Mouse (Mus musculus) forebrain, embryonic 14.5 days (tissue): ENCODE measurements around the gene Gm20388. TPM values are rescaled to one million over a fixed set of nuclear protein-coding genes. Genes with fewer than 3 reads are reported as not detected.
A peak's percentile ranks its signal among the peaks of the same experiment; 100 is the strongest.

Experiments used
- ATAC-seq: fragments of 200-750 bp; cut with Nextera tagmentation; 2 replicates; pipeline ENCODE4 v1.8.0; 2017; ENCODE audit warnings: mild to moderate bottlenecking, moderate library complexity
- DNase-seq: peaks from one replicate; pipeline ENCODE4 v3.0.0-alpha.2; 2015; ENCODE audit warnings: low spot score
- H3K27ac ChIP-seq: fragments of 300-500 bp; sonication (generic); 2 replicates; pipeline ENCODE4 v1.5.1; 2014; ENCODE audit warnings: low read depth, mild to moderate bottlenecking, control low read depth, low read length, moderate library complexity
- H3K27me3 ChIP-seq: fragments of 300-500 bp; sonication (generic); replicated peaks from 2 replicates; pipeline ENCODE4 v1.6.1; 2014; ENCODE audit warnings: low read length, control low read depth, mixed read lengths; ENCODE audit not compliant: control insufficient read depth, insufficient read depth
- H3K36me3 ChIP-seq: fragments of 300-500 bp; sonication (generic); 2 replicates; pipeline ENCODE4 v1.6.1; 2014; ENCODE audit warnings: low read length, control low read depth; ENCODE audit not compliant: control insufficient read depth, insufficient read depth
- H3K4me1 ChIP-seq: fragments of 300-500 bp; sonication (generic); 2 replicates; pipeline ENCODE4 v1.6.1; 2014; ENCODE audit warnings: antibody characterized with exemption, low read length, control low read depth; ENCODE audit not compliant: control insufficient read depth, insufficient read depth
- H3K4me2 ChIP-seq: fragments of 300-500 bp; sonication (generic); 2 replicates; pipeline ENCODE4 v1.6.1; 2014; ENCODE audit warnings: mild to moderate bottlenecking, control low read depth, low read length
- H3K4me3 ChIP-seq: fragments of 300-500 bp; sonication (generic); 2 replicates; pipeline ENCODE4 v1.5.1; 2014; ENCODE audit warnings: low read depth, low read length, control low read depth
- H3K9ac ChIP-seq: fragments of 300-500 bp; sonication (generic); 2 replicates; pipeline ENCODE4 v1.6.1; 2014; ENCODE audit warnings: mild to moderate bottlenecking, low read length, control low read depth, moderate library complexity
- H3K9me3 ChIP-seq: fragments of 300-500 bp; sonication (generic); replicated peaks from 2 replicates; pipeline ENCODE4 v1.6.1; 2016; ENCODE audit warnings: low read length, control low read depth, mixed read lengths; ENCODE audit not compliant: control insufficient read depth
- WGBS: fragments of 180-500 bp; shearing (Covaris S2); extraction: QIAGEN DNeasy Blood & Tissue Kit; methylation state at CpG from one replicate; pipeline ENCODE4 v1.1.7; 2014; 5-methylcytosine and 5-hydroxymethylcytosine counted together
- polyA plus RNA-seq: library from polyadenylated mRNA; unstranded; fragments of >200 nt; fragmentation: Nextera tagmentation; extraction: Ambion mirVana; gene quantifications from 2 replicates; pipeline ENCODE4 v1.2.1, GENCODE M21; 2014

Gm20388 gene
- polyA plus RNA-seq, 1 experiment from 2014 or later, result 7.4 TPM

- H3K9ac ChIP-seq, result peak overlapping the region; percentile 45; the same call in 1 of the 2 replicates
- ATAC-seq, result peak; percentile 38
- peaks cover 57% of the 10 kb centered on the region for H3K4me1 ChIP-seq
- no peaks in the 10 kb centered on the region for H3K36me3 ChIP-seq
- no peaks in the 10 kb centered on the region for H3K27me3 ChIP-seq
- 2% methylated on average over 9 of the region's 9 CpGs for WGBS
- peak; percentile 76 for DNase-seq
- H3K27ac ChIP-seq, result peak overlapping the region; percentile 91
- H3K9me3 ChIP-seq, result no peaks in the 10 kb centered on the region
- H3K4me3 ChIP-seq, result no peak overlapping the region
- H3K4me2 ChIP-seq, result peak overlapping the region; percentile 3; the same call in 1 of the 2 replicates
Observed at GRCm38 (mm10) chr8:124284984-124285576, 4374.4 kb downstream of the Gm20388 start.

- Histone ChIP-seq H3K27me3 (no peaks in the 10 kb centered on the region), H3K27ac (peak overlapping the region; percentile 91), H3K36me3 (no peaks in the 10 kb centered on the region), H3K4me1 (peaks cover 55% of the 10 kb centered on the region), H3K4me2 (no peak overlapping the region), H3K9me3 (no peaks in the 10 kb centered on the region), H3K4me3 (no peak overlapping the region), H3K9ac (no peak overlapping the region)
- 56% methylated on average over 4 of the region's 4 CpGs for WGBS
- peak; percentile 11; the same call in 1 of the 2 replicates for ATAC-seq
- peak; percentile 71 for DNase-seq
Observed at GRCm38 (mm10) chr8:124286461-124287124, 4376.0 kb downstream of the Gm20388 start.

- H3K27ac ChIP-seq, result no peak overlapping the region
- no peak overlapping the region for H3K9ac ChIP-seq
- DNase-seq (no peak), ATAC-seq (no peak)
- H3K9me3 ChIP-seq, result no peaks in the 10 kb centered on the region
- no peaks in the 10 kb centered on the region for H3K36me3 ChIP-seq
- 85% methylated on average over 4 of the region's 4 CpGs for WGBS
- H3K4me3 ChIP-seq, result no peak overlapping the region
- peaks cover 38% of the 10 kb centered on the region for H3K4me1 ChIP-seq
- H3K27me3 ChIP-seq, result no peaks in the 10 kb centered on the region
- no peak overlapping the region for H3K4me2 ChIP-seq
Observed at GRCm38 (mm10) chr8:124288215-124288864, 4377.7 kb downstream of the Gm20388 start.

GRCm38 (mm10) chr8:124289481-124290050 is 4378.9 kb downstream of the Gm20388 start:
- no peaks in the 10 kb centered on the region for H3K9me3 ChIP-seq
- H3K4me1 ChIP-seq, result peaks cover 26% of the 10 kb centered on the region
- DNase-seq (no peak), ATAC-seq (no peak)
- H3K36me3 ChIP-seq, result no peaks in the 10 kb centered on the region
- H3K27me3 ChIP-seq, result no peaks in the 10 kb centered on the region
- no peak overlapping the region for H3K4me3 ChIP-seq
- no peak overlapping the region for H3K27ac ChIP-seq
- WGBS, result 82% methylated on average over 5 of the region's 5 CpGs
- no peak overlapping the region for H3K9ac ChIP-seq
- H3K4me2 ChIP-seq, result no peak overlapping the region

- Histone ChIP-seq H3K4me2 (no peak overlapping the region), H3K4me3 (no peak overlapping the region), H3K4me1 (peaks cover 11% of the 10 kb centered on the region), H3K9me3 (no peaks in the 10 kb centered on the region), H3K9ac (no peak overlapping the region), H3K27ac (no peak overlapping the region), H3K36me3 (no peaks in the 10 kb centered on the region), H3K27me3 (no peaks in the 10 kb centered on the region)
- 90% methylated on average over 9 of the region's 9 CpGs for WGBS
- no peak for ATAC-seq
- DNase-seq, result no peak
Observed at GRCm38 (mm10) chr8:124290911-124291691, 4380.5 kb downstream of the Gm20388 start.

- H3K27ac ChIP-seq, result no peak overlapping the region
- H3K9ac ChIP-seq, result no peak overlapping the region
- H3K4me3 ChIP-seq, result no peak overlapping the region
- ATAC-seq, result no peak
- H3K36me3 ChIP-seq, result no peaks in the 10 kb centered on the region
- H3K9me3 ChIP-seq, result no peaks in the 10 kb centered on the region
- WGBS, result 88% methylated on average over 5 of the region's 5 CpGs
- no peak overlapping the region for H3K4me2 ChIP-seq
- no peak for DNase-seq
- H3K27me3 ChIP-seq, result no peaks in the 10 kb centered on the region
- H3K4me1 ChIP-seq, result peaks cover 5% of the 10 kb centered on the region; the same call in 1 of the 2 replicates
Observed at GRCm38 (mm10) chr8:124291693-124292092, 4381.1 kb downstream of the Gm20388 start.

DNA sequence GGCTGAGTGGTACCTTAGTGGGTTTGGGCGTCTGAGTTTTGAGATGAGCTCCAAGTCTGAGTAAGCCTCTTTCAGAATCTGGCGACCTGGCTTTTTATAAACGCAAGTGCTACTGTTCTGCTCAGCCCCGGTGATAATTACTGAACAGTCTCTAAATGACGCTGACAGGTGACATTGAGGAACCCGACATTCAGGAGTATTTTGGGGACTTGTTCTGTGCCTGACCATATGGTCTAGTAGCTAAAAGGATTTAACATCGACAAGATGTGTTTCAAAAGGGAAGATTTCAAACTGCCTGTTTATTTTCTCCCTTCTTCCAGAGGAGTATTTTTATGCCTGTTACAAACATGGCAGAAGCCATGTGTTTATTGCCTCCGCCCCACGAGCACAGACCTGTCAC is 4382.3 kb downstream of the Gm20388 start:
- H3K27ac ChIP-seq, result 0 out of 2 replicates have a peak overlapping the region, but pooled peaks have one; percentile 2
- H3K9ac ChIP-seq, result no peak overlapping the region
- H3K9me3 ChIP-seq, result no peaks in the 10 kb centered on the region
- DNase-seq, result no peak
- 74% methylated on average over 9 of the region's 9 CpGs for WGBS
- no peaks in the 10 kb centered on the region for H3K27me3 ChIP-seq
- no peak overlapping the region for H3K4me2 ChIP-seq
- no peaks in the 10 kb centered on the region for H3K36me3 ChIP-seq
- no peak for ATAC-seq
- no peaks in the 10 kb centered on the region for H3K4me1 ChIP-seq
- H3K4me3 ChIP-seq, result no peak overlapping the region

- WGBS, result 85% methylated on average over 6 of the region's 6 CpGs
Observed at GRCm38 (mm10) chr8:124294425-124294824, 4383.8 kb downstream of the Gm20388 start.

More at GRCm38 (mm10) chr8:124294425-124294824, 4383.8 kb downstream of the Gm20388 start:
- Histone ChIP-seq H3K4me2 (no peak overlapping the region), H3K4me1 (no peaks in the 10 kb centered on the region), H3K27ac (peak overlapping the region; percentile 7; the same call in 1 of the 2 replicates), H3K9ac (no peak overlapping the region), H3K27me3 (no peaks in the 10 kb centered on the region), H3K36me3 (no peaks in the 10 kb centered on the region), H3K4me3 (no peak overlapping the region), H3K9me3 (no peaks in the 10 kb centered on the region)
- ATAC-seq (no peak), DNase-seq (no peak)
